Mouse (Mus musculus): ENCODE measurements around the gene Cpt2.

Gene Cpt2

GRCm38 (mm10) chr4:107920336-107920735 is 3.1 kb downstream of the Cpt2 start:
- DNase-seq (ENCODE audit: low spot score) = no peak

GRCm38 (mm10) chr4:107910020-107910419 is 13.4 kb downstream of the Cpt2 start:
- no peak for DNase-seq (ENCODE audit: low spot score)

DNA sequence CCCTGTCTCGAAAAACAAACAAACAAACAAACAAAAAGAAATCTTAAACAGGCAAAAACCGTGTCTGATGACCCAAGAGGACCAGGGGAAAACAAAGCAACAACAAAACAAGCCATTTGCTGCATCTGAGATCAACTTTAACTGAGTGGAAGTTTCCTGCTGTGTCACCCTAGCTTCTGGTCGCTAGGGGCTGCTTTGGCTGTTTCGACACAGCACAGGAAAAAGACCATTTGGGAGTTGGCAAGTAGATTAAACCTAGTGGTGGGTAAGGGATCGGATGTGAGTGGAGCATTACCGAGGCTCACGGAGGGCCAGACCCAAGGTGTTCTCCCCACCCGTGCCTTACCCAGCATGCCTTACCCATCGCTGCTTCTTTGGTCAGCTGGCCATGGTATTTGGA is 16.8 kb downstream of the Cpt2 start:
- no peak for DNase-seq (ENCODE audit: low spot score)

DNA sequence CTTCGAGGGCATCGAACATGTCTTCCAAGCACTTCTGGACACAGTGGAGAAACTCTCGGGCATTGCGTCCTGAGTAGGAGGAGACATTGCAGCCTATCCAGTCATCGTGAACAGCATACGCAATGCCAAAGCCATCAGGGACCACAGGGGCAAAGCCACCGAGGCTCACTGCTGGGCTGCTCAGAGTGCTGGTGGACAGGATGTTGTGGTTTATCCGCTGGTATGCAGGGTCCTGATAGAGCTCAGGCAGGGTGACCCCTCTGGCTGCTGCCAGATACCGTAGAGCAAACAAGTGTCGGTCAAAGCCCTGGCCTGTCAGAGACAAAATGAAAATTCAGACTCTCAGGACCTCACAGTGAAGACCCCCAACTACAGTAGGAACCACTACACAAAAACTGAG is 19.2 kb downstream of the Cpt2 start:
- no peak for DNase-seq (ENCODE audit: low spot score)

GRCm38 (mm10) chr4:107900206-107900605 is 23.2 kb downstream of the Cpt2 start:
- DNase-seq (ENCODE audit: low spot score) = no peak

- DNase-seq (ENCODE audit: low spot score) = no peak
Measured at GRCm38 (mm10) chr4:107899211-107899927, 24.0 kb downstream of the Cpt2 start.

GRCm38 (mm10) chr4:107892663-107893062 is 30.7 kb downstream of the Cpt2 start:
- no peak for DNase-seq (ENCODE audit: low spot score)

DNA sequence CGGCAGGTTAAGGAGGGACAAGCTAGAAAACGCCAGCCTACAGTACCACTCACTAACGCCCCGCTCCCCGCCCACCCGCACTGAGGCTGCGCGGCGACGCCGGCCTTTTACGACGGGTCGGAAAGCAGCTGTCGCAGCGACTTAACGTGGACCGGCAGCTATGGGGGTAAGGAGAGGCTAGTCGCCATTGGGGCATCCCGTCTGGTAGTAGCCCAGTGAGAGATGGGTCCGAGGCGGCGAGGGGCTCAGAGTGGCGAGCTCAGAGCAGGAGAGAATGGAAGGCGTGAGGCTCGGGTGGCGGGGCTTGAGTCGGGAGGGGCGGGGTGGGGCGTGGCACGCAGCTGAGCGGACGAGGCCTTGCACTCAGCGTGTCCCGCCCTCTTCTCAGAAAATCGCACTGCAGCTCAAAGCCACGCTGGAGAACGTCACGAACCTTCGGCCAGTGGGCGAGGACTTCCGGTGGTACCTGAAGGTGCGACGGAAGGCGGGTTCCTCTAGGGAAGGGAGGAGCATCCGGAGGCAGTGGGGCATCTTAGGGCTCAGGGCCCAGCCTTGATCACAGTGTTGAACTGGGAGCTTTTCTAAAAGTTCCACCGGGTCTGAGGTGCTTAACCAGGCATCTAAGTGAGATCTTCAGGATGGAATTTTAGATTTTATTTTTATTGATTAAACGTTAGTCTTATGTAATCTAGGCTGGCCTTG is 33.5 kb downstream of the Cpt2 start, which contains the start of gene 0610037L13Rik:
Gene 0610037L13Rik, plus strand, starts transcription at position 83 of the 702 bp plus-strand sequence.
- peak; percentile 81 for DNase-seq (ENCODE audit: low spot score)

DNA sequence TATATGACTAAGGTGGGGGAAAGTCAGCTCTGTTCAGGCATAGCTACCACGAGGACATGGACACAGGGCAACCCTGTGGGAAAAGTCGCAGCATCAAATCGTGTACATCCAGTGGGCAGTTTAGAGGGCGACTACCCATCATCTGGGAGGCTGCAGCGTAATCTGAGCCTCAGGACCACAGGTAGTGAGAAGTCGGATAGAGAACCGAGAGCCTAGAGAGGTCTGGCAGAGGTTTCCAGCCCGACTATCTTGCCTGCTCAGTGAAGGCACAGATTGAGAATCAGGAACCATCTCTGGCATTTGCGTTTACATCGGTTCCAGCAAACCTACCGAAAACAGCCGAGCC is 34.1 kb downstream of the Cpt2 start:
- no peak for DNase-seq (ENCODE audit: low spot score)

- no peak for DNase-seq (ENCODE audit: low spot score)
Measured at GRCm38 (mm10) chr4:107886371-107886770, 37.0 kb downstream of the Cpt2 start.

- no peak for DNase-seq (ENCODE audit: low spot score)
Measured at GRCm38 (mm10) chr4:107881631-107882030, 41.8 kb downstream of the Cpt2 start.

GRCm38 (mm10) chr4:107879254-107880050 is 44.0 kb downstream of the Cpt2 start, which contains the start of gene Magoh:
Gene Magoh (plus strand): TSS chr4:107879755.
- peak; percentile 92 for DNase-seq (ENCODE audit: low spot score)

GRCm38 (mm10) chr4:107864866-107865265 is 58.5 kb downstream of the Cpt2 start:
- no peak for DNase-seq (ENCODE audit: low spot score)

DNA sequence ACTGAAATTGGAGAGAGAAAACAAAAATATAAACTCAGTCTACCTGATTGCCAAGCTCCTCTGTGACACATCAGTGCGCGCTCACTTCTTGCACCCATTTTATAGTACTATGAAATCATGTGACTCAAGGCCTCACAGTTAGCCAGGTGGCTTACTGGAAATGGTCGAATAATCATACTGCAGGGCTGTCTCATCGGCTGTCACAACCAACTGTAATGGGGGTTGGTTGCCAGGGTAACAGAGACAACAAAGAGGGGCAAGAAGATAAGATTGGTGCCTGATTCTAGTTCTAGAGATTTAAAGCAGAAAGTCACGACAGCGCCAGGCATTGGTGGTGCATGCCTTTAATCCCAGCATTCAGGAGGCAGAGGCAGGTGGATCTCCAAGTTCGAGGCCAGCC is 64.4 kb downstream of the Cpt2 start:
- DNase-seq (ENCODE audit: low spot score) = no peak

DNA sequence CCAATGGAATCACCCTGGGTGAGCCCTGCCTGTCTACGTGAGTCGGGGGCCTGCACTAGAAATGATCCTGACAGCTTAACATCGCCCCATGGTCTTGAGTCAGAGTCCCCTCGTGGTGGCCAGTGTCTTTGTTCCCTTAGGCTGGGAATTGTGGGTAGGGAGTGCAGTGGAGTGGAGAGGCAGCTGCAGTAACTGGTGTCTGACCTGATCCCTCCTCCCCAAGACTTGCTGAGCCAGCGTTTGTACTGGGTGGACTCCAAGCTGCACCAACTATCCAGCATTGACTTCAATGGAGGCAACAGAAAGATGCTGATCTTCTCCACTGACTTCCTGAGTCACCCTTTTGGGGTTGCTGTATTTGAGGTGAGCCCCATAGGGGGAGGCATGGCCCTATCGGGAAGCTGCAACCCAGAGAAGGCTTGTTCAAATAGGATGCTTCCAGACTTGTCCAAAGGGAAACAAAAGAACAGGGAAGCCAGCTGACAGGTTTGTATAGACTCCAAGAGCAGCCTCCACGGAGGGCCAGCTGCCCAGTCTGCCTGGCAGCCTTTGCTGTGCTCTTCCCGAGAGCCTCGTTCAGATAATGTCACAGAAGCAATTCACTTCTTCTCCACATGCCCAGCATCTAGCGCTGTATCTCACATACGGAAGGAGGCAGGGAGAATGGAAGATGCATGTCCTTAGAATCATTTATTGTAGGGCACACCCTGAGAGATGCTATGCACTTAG is 66.3 kb downstream of the Cpt2 start:
- no peak for DNase-seq (ENCODE audit: low spot score)
